Mouse (Mus musculus) gastrocnemius, postnatal 36 days (tissue): ENCODE results near the gene Lactb. TPM values are rescaled to one million over a fixed set of nuclear protein-coding genes. Genes with fewer than 3 reads are reported as not detected.

Source experiments
- DNase-seq, 2 experiments: peaks; one replicate each; pipeline ENCODE4 v3.0.0; 2022
- intact Hi-C: fragments of 180-260 bp; cut with DNase I; formaldehyde crosslinking; loops from one replicate; pipeline ENCODE4 v1.15.1; 2025
- total RNA-seq, 2 experiments: library from RNA; stranded (reverse); gene quantifications; 2 replicates each; pipeline ENCODE4 v1.2.3; 2021

Gene Lactb
- total RNA-seq, 2 experiments from 2014 or later, result 20.8 to 22.1 TPM

- intact Hi-C loops, result no loop called here
- no peak for DNase-seq
Measured at GRCm38 (mm10) chr9:66988198-66988887, 13.1 kb upstream of the Lactb start.

DNA sequence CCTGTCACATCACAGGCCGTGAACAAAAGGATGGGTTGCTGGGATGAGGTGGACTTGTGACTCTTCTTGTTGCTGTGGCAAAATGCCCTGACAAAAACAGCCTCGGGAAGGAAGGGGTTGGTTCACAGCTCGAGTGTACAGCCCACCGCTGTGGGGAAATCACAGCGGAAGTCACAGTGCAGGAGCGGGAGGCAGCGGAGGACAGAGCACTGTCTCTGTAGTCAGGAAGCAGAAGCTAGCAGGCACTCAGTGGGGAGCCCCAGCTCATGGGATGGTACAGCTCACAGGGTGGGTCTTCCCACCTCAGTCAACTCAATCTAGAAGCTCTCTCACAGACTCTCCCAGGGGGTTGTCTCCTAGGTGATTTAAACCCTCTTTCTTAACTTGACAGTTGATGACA lies 10.1 kb upstream of the Lactb start:
- DNase-seq, result no peak
- intact Hi-C loops, result no loop called here

GRCm38 (mm10) chr9:66982085-66982484 lies 6.8 kb upstream of the Lactb start:
- intact Hi-C loops, result loop anchor here (5.0 kb wide), 1 partner anchor 335 kb away; no protein-coding TSS in a partner anchor
- DNase-seq, result no peak

- DNase-seq, result peak; percentile 45 to 70
- intact Hi-C loops, result loop anchor here (5.0 kb wide), 1 partner anchor 333 kb away; no protein-coding TSS in a partner anchor
Measured at GRCm38 (mm10) chr9:66980458-66980857, 5.2 kb upstream of the Lactb start.

DNA sequence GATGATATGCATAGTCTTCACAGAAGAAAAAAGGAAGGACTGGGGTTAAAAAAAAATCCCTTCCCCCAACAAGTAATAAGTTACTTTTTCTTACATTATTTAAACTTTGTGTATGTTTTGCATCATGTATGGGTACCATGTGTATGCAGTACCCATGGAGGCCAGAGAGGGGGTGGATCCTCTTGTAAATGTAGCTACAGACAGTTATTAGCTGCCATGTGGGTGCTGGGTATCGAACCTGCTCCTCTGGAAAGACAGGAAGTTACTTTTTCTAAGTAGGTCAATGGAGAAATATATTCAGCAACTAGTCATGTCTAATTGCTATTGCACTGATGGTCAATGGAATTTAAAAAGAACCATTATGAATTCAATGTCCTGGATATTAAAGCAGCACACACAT lies 3.2 kb upstream of the Lactb start:
- intact Hi-C loops, result loop anchor here (10.0 kb wide), 1 partner anchor 144 kb away; the partner anchor contains the start of gene Aph1c
- DNase-seq, result no peak

GRCm38 (mm10) chr9:66977982-66978381 lies 2.7 kb upstream of the Lactb start:
- intact Hi-C loops, result loop anchor here (10.0 kb wide), 1 partner anchor 143 kb away; the partner anchor contains the start of gene Aph1c
- DNase-seq, result no peak

DNA sequence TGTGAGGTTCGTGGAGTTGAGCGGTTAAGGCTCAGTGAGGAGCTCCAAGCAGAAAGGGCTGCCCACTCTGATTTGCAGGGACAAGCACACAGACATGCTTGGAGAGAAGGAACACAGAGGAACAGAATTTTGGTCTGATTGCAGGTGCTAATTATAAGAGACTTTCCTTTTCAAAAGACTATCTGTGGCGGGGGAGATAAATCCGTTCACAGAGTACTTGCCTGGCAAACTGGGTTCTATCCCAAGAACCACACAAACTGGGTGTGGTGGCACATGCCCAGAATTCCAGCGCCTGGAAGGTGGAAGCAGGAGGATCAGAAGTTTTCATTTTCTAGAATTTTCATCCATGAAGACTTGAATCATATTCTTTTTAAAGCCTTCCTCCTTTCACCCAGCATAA lies 1.8 kb upstream of the Lactb start:
- DNase-seq, result no peak
- intact Hi-C loops, result loop anchor here (10.0 kb wide), 1 partner anchor 142 kb away; the partner anchor contains the start of gene Aph1c

- peak; percentile 52 to 69 for DNase-seq
- intact Hi-C loops, result loop anchor here (2.0 to 10.0 kb wide), 2 partner anchors 28 to 140 kb away; partner anchors contain the start of genes Aph1c and Rps27l
Measured at GRCm38 (mm10) chr9:66974721-66975225, 511 bp downstream of the Lactb start.

- intact Hi-C loops, result loop anchor here (10.0 kb wide), 1 partner anchor 136 kb away; the partner anchor contains the start of gene Aph1c
- DNase-seq, result no peak
Measured at GRCm38 (mm10) chr9:66971116-66971515, 4.2 kb downstream of the Lactb start.

DNA sequence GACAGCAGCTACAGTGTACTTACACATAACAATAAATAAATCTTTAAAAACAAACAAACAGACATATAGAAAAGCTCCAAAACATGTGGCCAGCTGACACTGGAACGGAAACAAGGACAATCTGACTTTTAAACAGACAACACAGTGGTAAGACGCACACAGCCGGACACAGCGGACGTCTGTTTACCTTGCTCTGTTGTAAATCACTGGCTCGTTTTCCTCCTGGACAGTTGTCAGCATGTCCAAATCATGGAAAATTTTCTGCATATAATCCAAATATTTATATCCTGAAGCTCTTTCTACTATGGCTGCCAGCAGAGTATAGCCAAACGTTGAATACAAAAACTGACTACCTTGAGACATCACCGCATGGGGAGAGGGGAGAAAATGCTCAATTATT lies 7.8 kb downstream of the Lactb start:
- intact Hi-C loops, result no loop called here
- no peak for DNase-seq

GRCm38 (mm10) chr9:66961478-66961877 lies 13.8 kb downstream of the Lactb start:
- intact Hi-C loops, result no loop called here
- no peak for DNase-seq

GRCm38 (mm10) chr9:66957451-66957850 lies 17.8 kb downstream of the Lactb start:
- intact Hi-C loops, result no loop called here

DNA sequence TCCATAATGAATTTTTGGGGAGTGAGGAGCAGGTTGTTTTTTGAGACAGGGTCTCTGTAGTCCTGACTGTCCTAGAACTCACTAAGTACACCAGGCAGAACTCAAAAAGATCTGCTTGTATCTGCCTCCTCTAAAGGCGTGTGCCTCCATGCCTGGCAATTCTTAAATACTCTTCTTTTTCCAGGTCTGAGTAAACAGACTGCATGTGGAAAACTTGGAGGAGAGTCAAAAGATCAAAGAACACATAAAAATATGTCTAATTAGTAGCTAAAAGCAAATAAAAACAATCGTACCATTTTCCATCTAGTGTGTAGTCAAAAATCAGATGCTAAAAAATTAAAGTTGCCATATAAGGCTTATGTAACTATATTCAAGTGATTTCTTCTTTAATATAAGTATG lies 22.4 kb downstream of the Lactb start:
- intact Hi-C loops, result no loop called here
- DNase-seq, result no peak

More at GRCm38 (mm10) chr9:66957451-66957850, 17.8 kb downstream of the Lactb start:
- DNase-seq, result no peak

- intact Hi-C loops, result no loop called here
- DNase-seq, result no peak
Measured at GRCm38 (mm10) chr9:66952321-66952720, 23.0 kb downstream of the Lactb start.

DNA sequence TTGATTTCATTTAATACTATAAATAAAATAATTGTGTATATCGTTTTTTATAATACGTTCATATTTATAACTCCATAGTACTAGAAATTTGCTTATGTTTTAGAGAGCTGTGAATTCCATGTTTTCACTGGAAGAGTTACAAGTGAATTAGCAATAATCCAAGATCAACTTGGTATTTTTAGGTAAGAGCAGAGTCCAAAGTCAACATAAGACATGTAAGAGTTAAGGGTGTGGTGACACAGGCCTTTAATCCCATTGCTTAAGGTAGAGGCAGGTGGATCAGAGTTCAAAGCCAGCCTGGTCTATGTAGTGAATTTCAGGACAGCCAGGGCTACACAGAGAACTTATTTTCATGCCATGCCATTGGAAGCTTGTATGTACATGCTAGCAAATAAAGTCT lies 26.7 kb downstream of the Lactb start:
- intact Hi-C loops, result no loop called here

DNA sequence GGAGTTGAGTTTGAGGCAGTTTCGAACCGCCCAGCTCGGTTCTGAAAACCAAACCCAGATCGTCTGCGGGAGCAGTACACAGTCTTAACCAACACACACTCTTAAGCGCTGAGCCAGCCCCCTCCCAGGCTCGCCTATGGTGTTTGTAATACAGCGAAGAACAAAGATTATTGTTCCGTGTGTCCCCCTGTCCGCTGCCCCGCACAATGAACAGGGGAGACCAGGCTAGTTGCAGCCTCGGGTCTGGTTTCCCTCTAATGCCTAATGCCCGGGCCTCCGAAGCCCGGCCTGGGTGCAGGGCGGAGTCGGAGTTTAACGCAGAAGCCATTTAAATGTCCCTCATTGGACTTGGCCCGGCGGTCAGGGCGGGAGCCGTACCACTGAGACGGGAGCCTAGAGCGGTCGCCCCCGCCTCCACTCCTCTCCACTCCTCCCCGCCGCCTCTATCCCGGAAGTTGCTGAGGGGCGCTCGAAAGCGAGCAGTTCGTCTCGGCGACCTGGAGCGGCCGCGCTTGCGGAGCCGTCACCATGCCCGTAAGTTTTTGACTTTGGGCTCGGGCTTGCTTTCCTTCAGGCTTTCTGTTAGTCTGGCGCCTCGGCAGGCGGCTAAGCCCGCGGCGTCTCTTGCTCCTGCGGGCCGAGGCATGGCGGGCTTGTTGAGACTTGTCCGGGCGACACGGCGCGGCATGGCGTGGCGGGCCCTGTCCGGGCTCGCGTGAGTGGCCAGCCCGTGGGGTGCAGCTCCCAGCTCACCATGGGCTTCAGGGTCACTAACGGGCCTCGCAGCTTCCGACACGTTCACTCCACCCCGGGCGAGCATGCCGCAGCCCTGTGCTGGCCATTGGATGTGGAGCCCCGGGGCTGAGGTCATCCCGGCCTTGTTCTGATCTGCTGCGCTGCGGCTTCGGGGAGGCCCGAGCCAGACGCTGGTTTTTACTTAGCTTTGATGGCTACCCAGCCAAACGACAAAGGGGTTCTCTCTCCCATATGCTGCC lies 29.3 kb downstream of the Lactb start, which contains the start of gene Rps27l:
Gene Rps27l (plus strand): TSS at position 440 of the 995 bp plus-strand sequence.
- peak; percentile 90 to 93 for DNase-seq
- intact Hi-C loops, result loop anchor here (2.0 kb wide), 1 partner anchor 29 kb away; the partner anchor contains the start of gene Lactb

More for the DNA sequence above, 26.7 kb downstream of the Lactb start:
- no peak for DNase-seq

GRCm38 (mm10) chr9:66945161-66945560 lies 30.1 kb downstream of the Lactb start:
- DNase-seq, result no peak
- intact Hi-C loops, result no loop called here

DNA sequence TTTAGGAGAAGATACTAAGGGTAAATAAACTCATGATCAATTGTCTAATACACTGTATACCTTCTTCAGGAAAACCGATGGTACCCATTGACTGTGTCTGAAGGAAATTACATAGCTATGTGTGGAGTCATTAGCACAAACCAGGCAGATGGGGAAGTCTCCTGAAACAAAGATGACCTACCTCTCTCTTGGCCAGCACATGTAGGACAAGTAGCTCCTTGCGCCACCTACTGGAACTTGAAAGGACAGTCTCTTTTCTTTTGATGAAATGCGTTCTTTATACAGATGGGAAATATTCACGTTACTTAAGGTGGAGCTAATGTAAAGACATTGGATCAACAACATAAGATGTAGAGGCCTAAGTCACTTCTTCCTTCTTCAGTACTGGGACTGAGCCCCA lies 36.4 kb downstream of the Lactb start:
- intact Hi-C loops, result loop anchor here (5.0 kb wide), 1 partner anchor 77 kb away; no protein-coding TSS in a partner anchor
- no peak for DNase-seq

DNA sequence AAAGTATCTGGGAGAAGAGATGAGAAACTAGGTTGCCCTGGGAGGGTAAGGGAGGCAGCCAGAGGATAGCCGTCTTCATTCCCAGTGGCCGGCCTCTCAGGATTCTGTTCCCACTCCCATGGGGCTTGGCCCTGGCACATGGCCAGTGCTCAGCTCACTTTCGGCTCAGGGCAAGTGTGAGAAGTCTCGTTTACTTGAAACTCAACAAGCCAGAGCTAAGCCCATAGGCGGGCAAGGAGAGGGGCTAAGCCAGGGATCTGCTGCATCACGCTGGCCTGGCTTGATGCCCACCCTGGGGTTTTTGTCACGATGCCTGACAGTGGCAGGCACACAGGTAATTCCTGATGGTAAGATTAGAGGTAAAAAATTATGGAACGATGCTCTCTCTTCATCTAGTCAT lies 37.8 kb downstream of the Lactb start:
- intact Hi-C loops, result loop anchor here (5.0 kb wide), 1 partner anchor 75 kb away; no protein-coding TSS in a partner anchor
- DNase-seq, result peak; percentile 53 to 66
